Mouse (Mus musculus) lung, adult 2 months (tissue): ENCODE data around the gene Sema7a. TPM values are rescaled to one million over a fixed set of nuclear protein-coding genes. Genes with fewer than 3 reads are reported as not detected.

Experiments
- DNase-seq: peaks from one replicate; pipeline ENCODE4 v3.0.0; 2022
- H3K4me1 ChIP-seq: fragments of 200-500 bp; 2 replicates; pipeline ENCODE4 v1.6.1; 2011; ENCODE audit warnings: low read length; ENCODE audit not compliant: control insufficient read depth, insufficient read depth
- H3K4me3 ChIP-seq: fragments of 200-500 bp; replicated peaks from 2 replicates; pipeline ENCODE3; 2011; ENCODE audit warnings: low read depth, mild to moderate bottlenecking, control low read depth, low read length; ENCODE audit errors: extremely low read depth
- CTCF ChIP-seq: fragments of 200-500 bp; IDR thresholded peaks from 2 replicates; pipeline ENCODE4 v1.5.1; 2011; ENCODE audit warnings: mild to moderate bottlenecking, low read length, control low read depth; ENCODE audit not compliant: insufficient read depth
- POLR2A ChIP-seq: fragments of 200-500 bp; IDR thresholded peaks from 2 replicates; pipeline ENCODE4 v1.6.1; 2011; ENCODE audit warnings: low read depth, mild to moderate bottlenecking, control low read depth, low read length, borderline replicate concordance; ENCODE audit errors: extremely low read depth
- WGBS: fragments of 180-500 bp; shearing (Covaris S2); methylation state at CpG from one replicate; pipeline ENCODE4 v1.1.7; 2018; 5-methylcytosine and 5-hydroxymethylcytosine counted together
- polyA plus RNA-seq: library from polyadenylated mRNA; depleted of rRNA; stranded (reverse); fragments of >200 nt; gene quantifications from 2 replicates; pipeline ENCODE4 v1.2.3, GENCODE M21; 2012

Sema7a gene
- polyA plus RNA-seq, 1 experiment: 69.3 TPM

DNA sequence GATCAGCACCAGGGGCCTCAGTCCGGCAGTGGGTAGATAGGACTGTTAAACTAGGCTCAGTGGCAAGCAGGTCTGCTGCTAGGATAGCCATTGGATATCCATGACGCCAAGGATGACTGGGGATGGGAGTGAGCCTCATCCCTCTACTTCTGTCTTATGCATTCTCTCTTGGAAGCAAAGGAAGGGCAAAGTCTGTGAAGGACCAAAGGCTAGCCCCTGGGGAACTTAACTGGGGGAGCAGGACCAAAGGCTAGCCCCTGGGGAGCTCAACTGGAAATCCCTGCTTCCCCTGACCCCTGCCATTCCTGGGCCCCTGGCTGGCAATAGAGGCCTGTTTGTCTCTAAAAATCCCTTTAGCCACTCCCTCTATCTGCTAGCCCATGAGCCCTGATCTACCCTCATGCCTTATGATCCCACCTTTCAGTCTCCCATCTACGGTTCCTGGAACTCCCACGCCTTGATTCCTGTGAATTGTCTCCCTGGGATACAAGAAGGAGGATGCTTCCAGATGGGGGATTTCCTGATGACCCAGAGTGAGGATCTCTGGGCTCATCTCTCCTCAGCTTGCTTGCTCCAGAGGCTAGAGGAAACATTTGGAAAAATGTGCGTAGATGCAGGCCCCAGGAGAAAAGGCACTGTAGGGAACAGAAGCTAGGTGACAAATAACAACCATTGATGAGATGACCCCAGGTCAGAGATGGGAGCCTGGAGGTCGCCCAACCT lies 24.8 kb downstream of the Sema7a start:
- Histone ChIP-seq H3K4me3 (no peak overlapping the region), H3K4me1 (peaks cover 11% of the 10 kb centered on the region)
- 74% methylated on average over 6 of the region's 6 CpGs for WGBS
- no peak for DNase-seq
- no peak for TF ChIP-seq CTCF
- TF ChIP-seq POLR2A: no peak

DNA sequence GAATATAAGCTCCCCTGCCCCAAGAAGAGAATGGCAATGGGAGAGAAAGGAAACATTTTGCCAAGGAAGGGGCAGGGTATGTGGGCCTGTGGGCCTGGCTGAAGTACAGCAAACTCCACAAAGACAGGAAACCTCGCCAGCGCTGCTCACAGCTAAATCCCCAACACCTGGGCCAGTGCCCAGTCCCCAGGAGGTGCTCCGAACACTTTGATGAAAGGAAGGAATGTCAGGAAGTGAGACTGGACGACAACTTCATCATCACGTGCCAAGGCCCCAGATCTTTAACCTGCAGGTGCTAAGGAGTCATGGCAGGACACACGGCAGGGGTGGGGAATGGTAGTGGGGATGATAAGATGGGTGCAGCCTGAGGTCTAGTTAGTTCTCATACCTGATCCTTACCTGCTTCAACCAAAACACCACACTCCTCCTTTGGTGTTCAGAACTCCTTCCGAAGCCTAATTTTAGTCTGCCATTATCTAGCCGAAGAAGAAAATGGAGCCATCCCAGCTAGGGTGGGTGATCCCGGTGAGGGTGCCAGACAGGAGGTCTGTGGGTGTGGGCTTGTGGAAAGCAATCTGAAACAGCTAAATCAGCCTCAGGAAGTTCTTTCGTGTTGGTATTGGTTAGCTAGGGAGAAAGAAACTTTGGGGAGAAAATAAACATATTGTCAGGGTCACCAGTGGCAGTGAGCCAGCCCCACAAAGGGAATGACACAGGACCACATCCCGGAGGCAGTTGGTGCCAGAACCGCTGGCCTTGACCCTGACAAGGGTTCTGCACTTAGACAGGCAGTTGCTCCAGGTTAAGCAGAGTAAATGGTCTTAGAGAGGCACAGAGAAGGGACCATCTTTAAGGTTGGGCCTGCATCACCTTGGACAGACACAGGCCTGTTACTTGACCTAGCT lies 25.6 kb downstream of the Sema7a start:
- peaks cover 14% of the 10 kb centered on the region for H3K4me1 ChIP-seq
- WGBS: 50% methylated on average over 12 of the region's 12 CpGs

DNA sequence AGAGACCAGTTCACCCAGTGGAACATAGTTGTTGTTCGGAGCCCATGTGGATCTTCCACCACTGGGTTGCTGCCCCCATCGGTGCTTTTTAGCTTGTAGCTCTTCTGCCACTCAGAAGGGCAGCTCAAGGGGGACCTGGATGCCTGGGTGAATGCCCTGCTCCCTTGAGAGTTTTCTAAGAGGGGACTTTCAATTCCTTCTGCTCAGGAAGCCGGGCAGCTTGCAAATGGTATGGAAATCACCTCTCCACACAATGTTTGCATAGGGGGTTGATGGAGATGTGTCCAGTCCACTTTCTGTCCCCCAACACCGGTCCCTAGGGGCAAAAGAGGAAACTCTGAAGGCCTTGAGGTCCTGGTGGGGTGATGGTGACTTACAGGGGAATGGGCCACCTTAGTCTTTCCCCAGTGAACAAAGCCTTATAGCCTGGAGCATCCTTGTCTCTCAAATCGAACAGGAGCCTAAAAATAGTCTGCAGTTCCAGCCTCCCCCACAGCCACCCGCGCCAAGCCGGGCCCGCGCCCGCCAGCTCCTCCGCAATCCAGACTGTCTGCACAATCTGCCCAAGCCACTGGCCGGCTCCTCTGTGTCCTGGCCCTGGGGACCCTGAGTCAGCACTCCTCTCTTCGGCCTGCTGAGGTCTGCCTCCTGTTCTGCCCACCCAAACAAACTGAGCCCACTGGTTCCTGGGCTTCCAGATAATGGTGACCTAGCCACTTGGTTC lies 27.5 kb downstream of the Sema7a start:
- Histone ChIP-seq H3K4me3 (no peak overlapping the region), H3K4me1 (peaks cover 22% of the 10 kb centered on the region)
- TF ChIP-seq POLR2A: no peak
- TF ChIP-seq CTCF: no peak
- no peak for DNase-seq
- WGBS: 57% methylated on average over 14 of the region's 14 CpGs

More for the DNA sequence above, 25.6 kb downstream of the Sema7a start:
- H3K4me3 ChIP-seq: no peak overlapping the region
- TF ChIP-seq POLR2A (no peak), CTCF (no peak)
- no peak for DNase-seq

DNA sequence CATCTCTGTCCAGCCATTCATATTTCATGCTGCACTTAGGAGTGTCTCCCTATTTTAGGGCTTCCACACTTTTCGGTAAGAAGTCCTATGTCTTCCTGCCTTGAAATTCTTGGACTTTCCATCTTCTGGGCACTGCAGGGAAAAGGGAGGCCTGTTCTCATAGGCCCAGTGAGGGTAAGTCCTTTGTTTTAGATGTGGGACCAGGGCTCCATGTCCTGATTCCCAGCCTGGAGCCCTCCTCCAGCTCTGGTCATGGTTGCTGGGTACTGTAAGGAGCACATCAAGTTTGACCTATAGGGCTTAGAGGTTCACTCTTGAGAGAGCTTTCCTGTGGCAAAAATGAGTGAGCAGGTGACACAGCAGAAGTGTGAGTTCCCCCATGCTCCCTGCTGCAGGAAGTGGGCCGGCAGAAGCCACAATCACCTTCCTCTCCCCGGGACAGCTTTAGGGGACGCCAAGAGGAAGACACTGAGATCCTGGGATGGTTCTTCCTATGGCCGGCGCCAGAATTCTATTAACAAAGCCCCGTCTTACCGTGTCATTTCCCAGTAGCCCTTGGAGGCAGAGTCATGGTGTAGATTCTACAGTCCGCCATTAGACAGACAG lies 28.4 kb downstream of the Sema7a start:
- no peak overlapping the region for H3K4me3 ChIP-seq
- no peak for TF ChIP-seq CTCF
- TF ChIP-seq POLR2A: no peak
- H3K4me1 ChIP-seq: peaks cover 24% of the 10 kb centered on the region
- no peak for DNase-seq
- WGBS: 60% methylated on average over 9 of the region's 9 CpGs

DNA sequence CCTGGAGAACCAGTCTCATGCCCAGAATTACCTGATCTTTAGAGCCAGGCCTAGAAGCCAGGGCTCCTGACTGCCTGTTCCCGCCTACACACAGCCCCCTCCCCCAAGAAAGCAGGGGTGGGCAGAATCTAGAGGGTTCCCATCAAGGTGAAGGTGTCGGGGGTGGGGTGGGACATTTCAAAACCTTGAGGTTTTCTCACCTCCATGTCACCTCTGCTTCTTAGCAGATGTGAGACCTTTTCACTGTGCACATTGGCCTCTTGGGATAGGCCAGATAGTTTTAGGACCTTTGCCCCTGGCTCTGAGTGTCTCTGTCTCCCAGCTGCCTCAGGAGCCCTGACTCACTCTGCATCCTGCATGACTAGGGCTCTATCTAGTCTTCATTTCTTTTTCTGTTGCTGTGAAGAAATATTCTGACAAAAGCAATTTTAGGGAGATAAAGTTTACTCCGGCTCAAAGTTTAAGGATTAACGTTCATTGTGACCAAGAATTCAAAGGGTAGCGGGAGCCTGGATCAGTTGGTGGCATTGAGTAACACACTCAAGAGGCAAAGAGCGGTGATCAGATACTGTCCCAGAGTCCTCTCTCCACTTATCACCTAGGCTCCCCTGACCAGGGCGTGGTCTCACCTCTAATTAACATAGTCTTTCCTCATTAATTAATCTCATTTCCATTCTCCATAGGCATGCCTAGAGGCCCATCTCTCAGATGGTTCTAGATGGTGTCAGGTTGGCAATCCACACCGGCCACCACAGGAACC lies 29.1 kb downstream of the Sema7a start:
- Histone ChIP-seq H3K4me3 (no peak overlapping the region), H3K4me1 (peaks cover 26% of the 10 kb centered on the region)
- TF ChIP-seq CTCF: no peak
- TF ChIP-seq POLR2A: no peak
- DNase-seq: no peak
- WGBS: 90% methylated on average over 8 of the region's 8 CpGs

DNA sequence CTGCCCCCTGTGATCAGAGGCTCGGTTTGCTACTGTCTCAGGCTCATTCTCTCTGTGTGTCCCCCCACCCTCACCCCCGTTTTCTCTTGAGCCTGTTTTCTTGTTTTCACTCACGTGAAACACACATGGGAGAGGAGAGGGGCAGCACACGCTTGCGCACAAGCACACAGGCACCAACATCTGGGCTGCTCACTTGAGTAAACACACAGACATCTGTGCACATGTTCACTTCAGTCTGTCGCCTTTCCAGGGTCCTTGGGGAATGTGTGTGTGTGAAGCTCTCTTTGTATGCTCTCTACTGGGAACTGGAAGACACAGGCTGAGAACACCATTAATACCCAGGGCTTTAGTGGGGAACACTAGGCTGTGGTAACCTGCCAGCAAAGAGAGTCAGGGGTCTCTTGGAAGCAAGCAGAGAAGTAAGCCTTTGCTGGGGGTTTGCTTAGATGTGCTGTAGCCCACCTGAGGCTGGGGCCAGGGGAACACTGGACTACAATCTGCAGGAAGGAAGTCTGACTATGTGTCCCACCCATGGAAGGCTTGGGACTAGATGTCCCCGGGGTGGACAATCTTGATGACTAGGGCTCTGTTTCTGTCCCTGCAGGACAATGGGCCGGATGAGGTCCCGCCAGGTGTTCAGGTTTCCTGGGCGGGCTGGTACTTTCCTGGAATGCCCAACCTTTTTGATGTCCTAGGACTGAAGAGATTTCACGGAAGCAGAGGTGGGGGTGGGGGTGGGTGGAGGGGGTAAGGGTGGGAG lies 30.0 kb downstream of the Sema7a start:
- 66% methylated on average over 11 of the region's 11 CpGs for WGBS
- Histone ChIP-seq H3K4me3 (no peak overlapping the region), H3K4me1 (peaks cover 26% of the 10 kb centered on the region)
- no peak for DNase-seq
- TF ChIP-seq POLR2A (no peak), CTCF (no peak)

DNA sequence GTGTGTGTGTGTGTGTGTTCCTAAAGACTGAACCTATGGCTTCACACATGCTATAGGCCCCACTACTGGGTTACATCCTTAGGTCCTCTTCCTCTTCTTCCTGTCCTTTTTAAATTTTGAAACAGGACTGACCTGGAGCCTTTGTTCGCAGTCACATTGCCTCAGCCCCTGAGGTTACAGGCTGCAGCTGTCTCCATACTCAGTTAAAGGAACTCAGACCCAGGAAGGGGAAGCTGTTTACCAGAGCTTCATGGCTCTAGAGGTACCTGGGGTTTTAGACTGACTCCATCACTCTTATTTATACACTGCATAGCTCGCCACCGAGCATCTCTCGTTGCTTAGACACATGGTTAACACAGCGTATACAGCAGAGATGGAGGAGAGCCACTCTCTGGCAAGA lies 31.5 kb downstream of the Sema7a start:
- H3K4me1 ChIP-seq: peaks cover 22% of the 10 kb centered on the region

DNA sequence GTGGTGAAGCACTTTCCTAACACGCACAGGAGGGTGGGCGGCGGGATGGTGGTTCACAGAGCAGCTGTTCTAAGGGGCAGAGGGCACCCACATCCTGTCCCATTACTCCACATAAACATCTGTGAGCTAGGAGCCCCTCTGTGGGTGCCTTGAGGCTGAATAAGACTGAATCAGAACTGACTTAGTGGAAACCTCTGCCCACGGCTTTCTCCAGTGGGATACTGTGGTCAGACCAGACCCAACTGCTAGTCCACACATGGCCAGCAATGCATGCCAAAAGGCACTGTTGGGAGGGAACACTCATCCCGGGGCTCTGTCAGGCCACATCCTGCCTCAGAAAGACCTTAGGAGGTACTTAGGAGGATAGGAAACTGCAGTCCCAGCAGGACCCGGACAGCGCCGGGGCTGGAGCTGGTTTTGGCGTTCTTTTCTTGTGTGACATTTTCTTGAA lies 32.3 kb downstream of the Sema7a start:
- Histone ChIP-seq H3K4me3 (no peak overlapping the region), H3K4me1 (peaks cover 22% of the 10 kb centered on the region)
- no peak for TF ChIP-seq POLR2A
- TF ChIP-seq CTCF: no peak
- 46% methylated on average over 9 of the region's 9 CpGs for WGBS
- DNase-seq: no peak

More for the DNA sequence above, 31.5 kb downstream of the Sema7a start:
- no peak for DNase-seq
- WGBS: 93% methylated on average over 5 of the region's 5 CpGs
- no peak overlapping the region for H3K4me3 ChIP-seq
- TF ChIP-seq POLR2A (no peak), CTCF (no peak)
